Mouse (Mus musculus) ovary, postnatal 36 days (tissue): ENCODE measurements around the gene a.
"Not testable (repeated sequence)": the region's sequence is repeated elsewhere in the genome, so short reads cannot be mapped to it uniquely, and the experiment has no call there.

Experiments
- DNase-seq: peaks from one replicate; pipeline ENCODE4 v3.0.0; 2022; ENCODE audit warnings: low spot score, mixed read lengths

Gene a

DNA sequence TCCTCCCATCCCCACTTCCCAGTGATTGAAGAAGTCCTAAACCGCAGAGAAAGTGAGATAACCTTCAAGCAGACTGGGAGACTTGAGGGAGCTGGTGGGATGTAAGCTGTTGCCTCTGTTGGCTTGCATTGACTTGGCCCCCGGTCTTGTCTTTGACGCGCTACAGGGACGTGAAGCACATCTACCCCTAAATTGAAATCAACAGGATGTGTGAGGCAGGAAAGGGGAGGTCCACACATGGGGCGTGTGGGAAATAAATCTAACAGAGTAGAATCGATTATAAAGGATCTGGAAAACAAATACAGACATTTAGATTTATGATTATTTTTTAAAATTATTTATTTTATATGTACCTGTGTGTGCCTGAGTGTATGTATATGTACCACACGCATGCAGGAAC, 200.2 kb downstream of the a start:
- DNase-seq, result no peak

DNA sequence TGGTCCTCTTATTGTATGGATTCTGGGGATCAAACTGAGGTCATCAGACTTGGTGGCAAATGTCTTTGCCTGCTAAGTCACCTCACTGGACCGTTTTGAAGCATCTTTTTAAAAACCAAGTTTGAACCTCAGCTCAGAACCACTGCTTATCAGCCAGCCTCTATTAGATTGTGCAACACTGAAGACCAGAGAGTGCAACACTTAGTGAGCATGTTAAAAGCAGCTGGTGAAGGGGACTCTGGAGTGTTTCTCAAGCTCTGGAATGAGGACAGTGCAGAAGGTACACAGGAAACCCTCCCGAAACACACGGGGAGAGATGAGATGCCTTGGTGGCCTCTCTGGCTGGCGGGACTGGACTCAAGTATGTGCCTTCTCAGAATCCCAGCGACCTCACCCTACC, 200.9 kb downstream of the a start:
- DNase-seq, result no peak

DNA sequence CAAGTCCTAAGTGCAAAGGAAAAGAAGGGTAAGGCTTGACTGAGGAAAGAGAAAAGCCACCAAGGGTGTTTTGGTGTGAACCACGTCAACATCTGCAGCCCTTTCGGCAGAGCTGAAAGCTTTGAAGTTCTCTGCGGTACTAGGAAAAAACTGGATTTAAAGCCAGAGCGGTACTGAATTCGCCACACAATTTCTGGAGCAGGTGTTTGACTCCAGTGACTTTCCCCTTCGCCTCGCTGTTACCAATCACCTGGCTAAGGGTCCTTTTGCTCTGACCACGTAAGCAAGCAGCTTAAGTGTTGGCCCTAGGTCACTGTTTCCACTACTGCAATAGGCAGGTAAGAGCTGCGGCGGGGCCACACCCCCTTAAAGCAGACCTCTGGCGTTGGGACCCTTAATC, 214.3 kb downstream of the a start:
- no peak for DNase-seq

DNA sequence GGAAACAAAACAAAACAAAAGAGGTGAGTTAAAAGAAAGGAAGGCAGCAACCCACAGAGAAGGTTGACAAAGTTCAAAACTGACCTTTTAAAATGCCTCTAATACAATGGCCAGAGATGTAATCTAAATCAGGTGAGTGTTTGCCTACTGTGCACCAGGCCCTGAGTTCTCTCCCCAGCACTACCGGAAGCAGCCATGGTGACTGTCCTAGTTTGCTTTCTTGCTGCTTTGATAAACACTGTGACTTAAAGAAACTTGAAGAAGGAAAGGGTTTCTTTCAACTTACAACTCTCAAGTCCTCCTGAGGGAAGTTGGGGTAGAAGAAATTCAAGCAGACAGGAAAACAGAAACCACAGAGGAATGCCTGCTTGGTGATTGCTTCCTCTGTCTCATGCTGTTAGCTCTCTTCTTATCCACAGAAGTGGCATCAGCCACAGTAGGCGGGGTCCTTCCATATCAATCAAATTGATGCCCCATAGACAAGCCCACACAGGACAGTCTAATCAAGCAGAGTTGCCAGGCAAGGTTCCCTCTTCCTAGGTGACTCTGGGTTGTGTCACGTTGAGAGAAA, 220.0 kb downstream of the a start:
- DNase-seq, result no peak

DNA sequence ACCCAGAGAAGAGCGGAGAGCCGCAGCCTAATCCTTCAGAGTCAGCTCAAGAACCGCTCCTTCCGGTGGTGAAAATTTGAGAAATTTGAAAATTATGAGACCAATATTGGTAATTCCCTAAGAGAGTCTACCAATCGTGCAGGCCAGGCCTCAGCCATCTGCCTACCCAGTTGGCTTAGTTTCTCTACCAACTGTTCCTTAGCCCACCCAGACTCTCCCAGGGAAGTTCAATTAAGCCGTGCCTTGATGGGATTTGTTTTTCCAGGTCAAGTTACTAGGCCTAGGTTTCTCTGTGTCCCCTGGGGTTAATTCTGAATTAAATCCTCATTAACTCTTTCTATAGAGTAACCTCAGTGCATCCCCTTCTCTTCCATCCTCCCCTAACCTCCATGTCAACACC, 221.8 kb downstream of the a start:
- no peak for DNase-seq

DNA sequence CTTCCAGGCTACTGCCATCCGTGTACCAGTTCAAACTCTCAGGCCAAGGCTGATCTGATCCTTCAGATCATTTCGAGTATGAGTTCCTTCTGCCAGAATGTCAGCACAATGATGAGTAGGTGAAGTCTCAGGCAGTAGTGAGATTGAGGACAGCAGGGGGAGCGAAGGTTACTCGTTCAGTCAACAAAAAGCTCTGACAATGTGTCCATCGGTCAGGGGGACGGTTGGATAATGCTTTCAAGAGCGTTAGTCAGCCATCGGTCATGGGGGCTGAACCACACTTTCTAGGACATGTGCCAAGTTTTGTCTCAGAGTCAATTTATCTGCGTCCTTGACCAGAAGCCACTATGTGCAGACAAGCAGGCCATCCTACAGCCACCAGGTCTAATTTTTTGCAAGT, 225.5 kb downstream of the a start:
- DNase-seq, result not testable (repeated sequence)

DNA sequence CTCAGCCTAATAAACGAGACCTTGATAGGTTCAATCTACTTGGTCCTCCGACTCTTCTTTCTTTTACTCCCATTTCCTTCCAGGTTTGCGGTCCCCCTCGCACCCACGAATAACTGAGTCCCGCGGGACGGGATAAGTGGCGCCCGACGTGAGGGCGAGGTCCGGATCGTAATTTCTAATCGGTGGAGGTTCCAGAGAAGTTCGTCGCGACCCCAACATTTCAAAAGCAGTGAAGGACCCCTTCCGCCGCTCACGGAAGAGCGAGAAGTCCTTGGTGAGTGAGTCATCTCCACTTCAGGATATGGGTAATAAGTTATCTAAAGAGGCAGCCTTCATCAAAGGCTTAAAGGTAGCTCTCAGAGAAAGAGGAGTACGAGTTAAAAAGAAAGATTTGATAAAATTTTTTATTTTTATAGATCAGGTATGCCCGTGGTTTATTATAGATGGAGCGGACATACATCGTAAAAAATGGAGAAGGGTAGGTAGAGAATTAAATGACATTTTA, 227.1 kb downstream of the a start, which contains the start of gene Gm14226:
Gm14226 (plus strand) TSS at position 16 of the 505 bp plus-strand sequence.
- DNase-seq, result not testable (repeated sequence)

DNA sequence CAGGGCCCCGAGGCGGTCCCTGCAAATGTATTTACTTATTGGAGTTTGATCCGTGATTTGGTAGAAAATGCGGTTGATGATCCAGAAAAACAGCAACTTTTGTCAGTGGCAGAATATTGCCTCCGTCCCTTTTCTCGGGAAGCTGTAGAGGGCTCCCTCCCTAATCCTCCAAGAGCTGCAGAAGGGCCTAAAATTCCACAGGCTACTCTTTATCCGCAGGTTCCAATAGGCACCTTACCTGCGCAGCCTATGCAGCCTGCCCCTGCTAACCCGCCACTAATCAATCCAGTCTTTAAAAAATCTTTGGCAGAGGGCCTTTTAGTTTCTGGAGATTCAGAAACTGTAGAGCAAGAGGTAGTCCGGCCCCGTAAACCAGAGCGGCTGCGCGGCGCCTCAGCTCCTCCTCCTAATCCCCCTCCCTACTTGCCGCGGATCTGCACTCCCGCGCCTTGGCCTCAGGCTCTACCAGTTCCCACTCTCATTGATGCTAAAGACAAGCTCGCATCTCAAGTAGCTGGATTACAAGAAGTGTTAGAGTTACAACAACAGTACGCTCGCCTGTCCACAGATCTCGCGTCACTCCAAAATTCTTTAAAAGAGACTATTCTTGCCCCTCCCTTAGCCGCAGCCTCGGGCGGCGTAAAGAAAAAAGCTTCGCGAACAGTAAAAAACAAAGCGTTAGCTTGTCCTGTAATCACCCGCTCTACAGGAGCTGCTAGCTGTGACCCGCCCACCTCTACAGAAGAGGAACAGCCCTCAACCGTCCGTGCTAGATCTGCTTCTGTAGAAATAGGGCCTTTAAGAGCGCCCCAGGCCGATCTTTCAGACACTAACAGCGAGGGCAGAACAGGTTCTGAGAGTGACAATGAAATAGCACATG, 227.8 kb downstream of the a start:
- DNase-seq, result peak; percentile 75

DNA sequence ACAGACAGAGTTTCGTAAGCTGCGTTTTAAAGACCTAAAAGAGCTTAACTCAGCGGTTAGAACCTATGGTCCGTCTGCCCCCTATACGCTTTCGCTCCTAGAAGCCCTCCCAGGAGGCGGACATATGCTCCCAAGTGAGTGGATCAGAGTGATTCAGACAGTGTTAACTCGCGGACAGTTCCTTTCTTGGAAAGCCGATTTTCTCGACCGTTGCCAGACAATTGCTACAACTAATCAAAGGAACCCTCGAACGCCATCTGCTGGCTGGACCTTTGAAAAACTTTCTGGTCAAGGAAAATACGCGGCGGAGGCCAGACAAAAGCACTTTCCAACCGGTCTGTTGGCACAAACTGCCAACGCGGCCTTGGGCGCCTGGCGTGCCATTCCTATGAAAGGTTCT, 228.5 kb downstream of the a start:
- DNase-seq, result peak; percentile 89

DNA sequence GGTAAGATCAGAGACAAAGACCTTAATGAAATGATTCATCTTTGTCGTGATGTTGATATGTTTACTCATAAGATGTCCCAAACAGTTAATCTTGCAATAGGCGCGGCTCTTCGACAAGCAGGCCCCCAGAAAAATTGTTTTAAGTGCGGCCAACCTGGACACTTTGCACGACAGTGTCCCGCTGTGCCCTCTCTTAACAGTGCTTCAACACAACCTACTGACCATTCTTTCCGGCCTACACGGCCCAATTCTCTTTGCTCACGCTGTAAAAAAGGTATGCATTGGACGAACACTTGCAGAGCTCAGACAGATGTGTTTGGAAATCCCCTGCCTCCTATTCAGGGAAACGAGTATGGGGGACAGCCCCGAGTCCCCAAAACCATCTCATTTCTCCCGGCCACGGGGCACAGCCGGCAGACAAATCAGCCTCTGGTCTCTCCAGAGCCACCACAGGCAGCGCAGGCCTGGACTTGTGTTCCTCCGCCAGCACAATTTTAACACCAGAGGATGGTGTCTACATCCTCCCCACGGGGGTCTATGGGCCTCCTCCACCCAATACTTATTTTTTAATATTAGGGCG, 229.1 kb downstream of the a start:
- not testable (repeated sequence) for DNase-seq

DNA sequence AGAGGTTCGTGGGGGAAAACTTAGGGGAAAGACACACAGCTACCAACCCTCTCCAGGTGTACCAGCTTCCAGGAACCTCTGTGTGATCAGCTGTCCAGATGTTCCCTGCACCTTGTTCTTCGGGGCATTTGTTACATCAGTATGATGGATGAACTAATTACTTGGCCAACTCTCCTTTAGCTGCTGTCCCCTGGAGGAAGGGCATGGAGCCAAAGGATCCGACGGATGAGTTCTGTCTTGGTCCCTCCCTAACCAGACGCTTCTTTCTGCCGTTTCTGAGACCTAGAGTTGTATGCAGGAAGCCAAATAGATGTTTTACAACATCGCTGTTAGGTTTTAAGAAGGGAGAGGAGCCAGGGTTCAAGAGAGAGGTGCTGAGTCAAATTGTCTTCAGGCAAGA, 239.6 kb downstream of the a start:
- no peak for DNase-seq

DNA sequence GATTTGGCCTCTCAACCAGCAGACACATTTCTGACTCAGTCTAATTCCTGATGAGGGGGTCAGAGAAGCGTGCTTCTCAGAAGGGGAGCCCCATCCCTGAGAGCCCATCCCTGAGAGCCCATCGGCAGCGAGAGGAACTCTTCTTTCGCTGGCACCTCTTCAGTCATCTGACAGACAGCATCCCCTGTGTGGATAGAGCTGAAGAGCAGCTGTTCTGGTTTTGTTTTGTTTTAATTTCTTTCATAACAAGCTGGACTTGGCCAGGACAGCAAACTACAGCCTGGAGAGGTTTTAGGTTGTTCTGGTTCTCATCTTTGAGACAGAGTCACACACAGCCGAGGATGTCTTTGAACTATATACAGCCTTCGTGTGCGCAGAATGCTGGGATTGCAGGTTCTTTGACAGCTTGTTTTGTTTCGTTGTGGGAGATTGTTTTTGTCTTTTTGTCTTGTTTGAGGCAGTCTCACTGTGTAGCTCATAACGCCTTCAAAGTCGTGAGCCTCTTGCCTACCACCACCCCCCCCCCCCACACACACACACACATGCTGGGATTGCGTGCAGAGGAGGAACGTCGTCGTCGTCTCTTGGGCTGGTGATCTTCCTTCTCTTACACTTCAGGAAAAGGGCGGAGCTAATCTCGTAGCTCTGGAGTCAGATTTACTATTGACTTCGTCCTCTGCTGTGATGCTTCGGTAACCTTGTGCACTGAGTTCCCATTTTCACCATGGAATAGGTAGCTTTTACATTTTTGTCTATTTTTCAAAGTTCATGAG, 241.9 kb downstream of the a start:
- DNase-seq, result no peak

DNA sequence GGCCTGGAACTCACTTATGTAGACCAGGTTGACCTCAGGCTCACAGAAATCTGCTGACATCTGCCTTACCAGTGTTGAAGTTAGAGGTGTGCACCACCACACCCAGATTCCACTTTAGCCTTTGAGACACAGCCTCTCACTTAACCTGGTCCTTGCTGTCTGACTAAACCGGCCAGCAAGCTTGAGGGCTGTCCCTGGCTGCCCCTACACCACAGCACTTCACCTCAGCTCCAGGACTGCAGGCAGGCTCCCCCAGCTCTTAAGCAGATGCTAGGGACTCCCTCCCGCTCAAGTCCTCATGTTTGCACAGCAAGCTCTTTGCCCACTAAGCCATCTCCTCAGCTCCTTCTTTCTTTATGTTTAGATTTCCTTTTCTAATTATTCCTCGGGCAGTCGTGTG, 248.8 kb downstream of the a start:
- no peak for DNase-seq

DNA sequence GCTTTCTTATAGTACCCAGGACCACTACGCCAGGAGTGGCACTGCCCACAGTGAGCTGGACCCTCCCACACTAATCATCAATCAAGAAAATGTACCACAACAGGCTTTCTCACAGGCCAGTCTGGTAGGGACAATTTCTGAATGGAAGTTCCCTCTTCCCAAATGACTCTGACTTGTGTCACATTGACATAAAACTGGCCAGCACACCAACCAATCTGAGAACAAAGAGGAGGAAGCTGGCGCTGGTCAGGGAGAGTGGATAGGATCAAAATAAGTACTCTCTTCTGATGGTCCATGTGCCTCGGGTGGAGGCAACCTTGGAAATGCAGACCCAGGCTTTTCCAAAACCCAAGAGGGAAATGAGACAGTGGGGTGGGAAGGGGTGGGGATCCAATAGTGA, 253.3 kb downstream of the a start:
- DNase-seq, result no peak

DNA sequence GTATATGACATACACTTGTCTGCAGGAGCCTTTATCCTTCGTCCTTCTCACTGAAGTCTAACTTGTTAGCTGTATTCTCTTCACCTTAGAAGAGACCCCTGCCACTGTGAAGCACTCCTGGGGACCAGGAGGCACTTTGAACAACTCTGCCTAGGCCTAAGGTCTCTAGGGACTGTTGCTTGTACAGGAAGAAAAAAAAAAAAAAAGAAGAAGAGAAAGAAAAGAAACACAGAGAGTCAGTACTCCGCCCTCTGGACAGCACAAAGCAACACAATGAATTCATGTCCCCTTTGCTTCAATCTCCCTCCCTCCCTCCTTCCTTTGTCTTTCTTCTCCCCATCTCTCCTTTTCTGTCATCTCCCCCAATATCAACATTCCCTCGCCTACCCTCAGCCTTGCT, 253.9 kb downstream of the a start:
- DNase-seq, result no peak

DNA sequence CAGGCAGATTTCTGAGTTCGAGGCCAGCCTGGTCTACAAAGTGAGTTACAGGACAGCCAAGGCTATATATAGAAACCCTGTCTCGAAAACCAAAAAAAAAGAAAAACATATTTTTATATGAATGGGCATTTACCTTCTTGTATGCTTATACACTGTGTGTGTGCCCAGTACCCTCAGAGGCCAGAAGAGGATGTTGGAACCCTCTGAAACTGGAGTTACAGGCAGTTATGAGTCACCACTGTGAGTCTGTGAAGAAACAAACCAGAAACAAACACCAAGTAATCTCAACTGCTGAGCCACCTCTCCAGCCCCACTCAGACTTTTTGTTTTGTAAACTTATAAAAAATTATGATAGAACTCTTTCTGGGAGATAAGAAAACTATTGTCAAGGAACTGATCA, 255.6 kb downstream of the a start:
- DNase-seq, result no peak

DNA sequence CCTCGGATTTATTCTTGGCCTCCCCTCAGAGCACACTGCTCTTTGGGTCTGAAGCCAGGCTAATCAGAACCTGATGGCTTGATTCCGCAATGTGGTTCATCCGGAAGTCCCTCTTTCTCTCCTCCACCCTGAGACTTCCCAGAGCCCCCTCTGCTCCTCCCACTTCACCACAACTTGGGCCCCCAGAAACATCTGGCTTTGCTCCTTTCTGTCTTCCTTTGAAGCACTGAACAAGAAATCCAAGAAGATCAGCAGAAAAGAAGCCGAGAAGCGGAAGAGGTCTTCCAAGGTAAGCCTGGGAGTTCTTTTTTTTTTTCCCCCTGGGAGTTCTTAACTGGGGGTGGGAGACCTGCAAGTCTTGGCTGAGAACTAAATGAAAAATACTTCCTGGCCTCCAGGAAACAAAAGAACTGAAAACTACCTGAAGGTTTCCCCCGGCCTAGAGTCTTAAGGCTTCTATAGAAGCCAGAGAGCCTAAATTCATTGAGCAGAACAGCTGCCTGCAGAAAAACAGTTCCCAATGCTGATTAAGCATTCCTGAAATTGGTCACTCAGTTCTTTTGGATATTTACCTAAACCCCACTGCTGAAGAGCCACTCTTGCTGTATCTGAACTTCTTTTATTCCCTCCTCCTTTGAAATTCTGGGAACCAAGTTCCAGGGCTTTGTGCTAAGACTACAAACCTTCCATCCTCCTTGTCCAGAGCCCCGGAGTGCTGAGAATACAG, 256.4 kb downstream of the a start:
- DNase-seq, result no peak

DNA sequence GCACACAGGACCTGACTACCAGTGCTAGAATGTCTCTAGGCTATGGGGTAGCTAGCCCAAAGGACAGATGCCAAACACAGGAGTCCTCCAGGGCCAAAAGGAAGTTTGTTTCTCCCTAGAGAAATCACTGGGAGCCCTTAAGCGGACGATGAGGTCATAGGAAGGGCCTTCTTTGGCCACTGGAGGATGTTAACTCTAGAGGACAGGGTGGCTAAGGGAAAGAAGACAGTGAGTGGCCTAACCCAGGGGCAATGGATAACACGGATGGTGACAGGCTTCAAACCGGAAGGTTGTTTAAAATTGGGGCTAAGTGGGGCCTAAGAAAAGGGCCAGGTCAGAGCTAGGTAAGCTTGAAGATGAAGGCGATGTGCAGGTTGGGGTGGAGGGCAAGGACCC, 258.9 kb downstream of the a start:
- no peak for DNase-seq

DNA sequence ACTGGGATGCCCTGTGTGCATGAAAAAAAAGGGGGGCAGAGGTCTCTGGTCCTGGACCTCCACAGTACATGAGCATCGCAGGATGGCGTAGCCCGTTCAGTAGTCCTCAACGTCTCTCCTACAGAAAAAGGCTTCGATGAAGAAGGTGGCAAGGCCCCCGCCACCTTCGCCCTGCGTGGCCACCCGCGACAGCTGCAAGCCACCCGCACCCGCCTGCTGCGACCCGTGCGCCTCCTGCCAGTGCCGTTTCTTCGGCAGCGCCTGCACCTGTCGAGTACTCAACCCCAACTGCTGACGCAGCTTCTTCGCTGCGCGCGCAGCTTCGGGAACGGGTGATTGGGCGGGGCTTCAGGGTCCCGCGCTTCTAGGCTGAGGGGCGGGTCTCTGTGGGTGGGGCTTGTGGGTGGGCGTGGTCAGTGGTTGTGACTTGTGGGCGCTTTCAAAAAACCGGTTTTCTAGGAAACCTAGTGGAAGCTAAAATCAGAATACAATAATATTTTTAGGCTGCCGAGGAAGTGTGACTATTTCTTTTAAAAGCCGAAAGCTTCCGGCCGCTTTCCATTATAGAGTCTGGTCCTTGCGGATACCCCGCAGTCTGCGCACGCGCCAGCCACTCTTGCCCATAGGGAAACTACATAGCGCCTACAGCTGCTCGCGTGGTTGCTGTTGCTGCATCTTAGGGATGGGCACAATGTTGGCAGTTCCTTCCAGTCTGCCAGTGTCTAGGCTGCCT, 259.5 kb downstream of the a start:
- peak; percentile 95 for DNase-seq

DNA sequence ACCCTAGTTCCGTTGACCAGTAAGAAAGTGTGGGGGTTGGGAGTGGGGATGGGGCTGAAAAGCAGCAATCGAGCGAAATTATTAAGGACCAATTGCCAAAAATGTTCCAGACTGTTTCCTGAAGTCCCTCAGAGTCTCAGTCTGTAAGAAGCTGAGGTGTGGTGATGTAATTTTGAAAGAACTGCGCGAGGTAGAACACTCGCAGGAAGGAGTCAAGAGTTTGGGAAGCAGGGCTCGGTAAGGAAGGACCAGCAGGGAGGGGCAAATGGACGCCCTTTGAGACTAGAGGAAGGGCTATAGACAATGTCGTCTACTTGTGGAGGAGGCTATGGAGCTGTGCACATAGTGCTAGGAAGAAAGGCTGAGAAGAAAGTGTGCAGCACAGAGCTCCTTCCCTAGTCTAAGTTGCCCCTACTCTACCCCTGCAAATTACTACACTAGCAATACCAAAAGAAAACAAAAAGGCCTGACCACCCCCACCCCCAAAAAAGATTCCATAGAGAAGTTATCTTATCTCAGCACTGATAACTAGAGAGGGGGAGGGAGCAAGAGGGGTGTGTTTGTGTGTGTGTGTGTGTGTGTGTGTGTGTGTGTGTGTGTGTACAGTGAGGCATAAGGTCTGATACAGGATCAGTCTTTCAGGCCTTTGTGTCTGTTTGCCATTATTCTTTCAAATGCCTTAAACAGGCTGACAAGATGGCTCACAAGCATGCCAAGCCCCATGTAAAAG, 260.6 kb downstream of the a start:
- DNase-seq, result no peak
